ENCODE assay signal across 15 mouse cellular contexts in the genomic region with DNA sequence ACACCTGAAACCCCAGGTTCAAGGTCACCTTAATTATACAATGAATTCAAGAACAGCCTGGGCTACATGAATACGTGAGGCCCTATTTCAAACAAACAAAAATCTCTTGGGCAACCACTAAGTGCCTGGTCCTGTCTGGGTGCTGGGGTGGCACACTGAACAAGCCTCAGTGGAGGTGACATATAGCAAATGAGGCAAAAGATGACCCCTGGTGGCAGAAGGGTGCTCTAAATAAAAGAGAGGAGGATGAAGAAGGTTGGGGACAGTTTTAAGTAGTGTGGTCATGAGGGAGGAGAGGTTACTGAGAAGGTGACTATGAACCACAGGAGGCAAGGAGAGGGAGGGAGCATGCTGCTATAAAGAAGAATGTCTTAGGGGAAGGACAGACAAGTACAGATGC. TPM values are rescaled to one million over a fixed set of nuclear protein-coding genes. Genes with fewer than 3 reads are reported as not detected.
DNase-seq lines count a peak whose midpoint lies in the region; ATAC-seq and TF ChIP-seq lines count a peak whose summit lies in the region.
"Had no signal": no experiment of that assay in that cellular context is flagged by ENCODE, and none has a peak within 500 bp of the region (broad histone marks: within the 10 kb centered on the region; RNA-seq: fewer than 3 reads in every experiment).

No protein-coding gene starts in this region.

- H3K9me3 ChIP-seq in limb, embryonic 12.5 days: no peaks in the 10 kb centered on the region
- H3K9me3 ChIP-seq in limb, embryonic 10.5 days (replicated peaks): no peaks in the 10 kb centered on the region
- H3K9me3 ChIP-seq: embryonic facial prominence, embryonic 15.5 days; forebrain, embryonic 10.5 days; midbrain, embryonic 13.5 days had no signal

- no peak overlapping the region for H3K9ac ChIP-seq in heart, adult 2 months (ENCODE audit: low read depth, low read length)
- no peak overlapping the region for H3K9ac ChIP-seq in limb, embryonic 12.5 days (replicated peaks)
- H3K9ac ChIP-seq: embryonic facial prominence, embryonic 15.5 days; midbrain, embryonic 13.5 days had no signal

- WGBS in heart, adult 2 months: 93% methylated on average over 1 of the region's 1 CpGs
- 86% methylated on average over 1 of the region's 1 CpGs for WGBS in limb, embryonic 12.5 days
- 88% methylated on average over 1 of the region's 1 CpGs for WGBS in limb, embryonic 10.5 days

- no peak for TF ChIP-seq POLR2A in heart, adult 2 months (IDR thresholded peaks at IDR 0.05; ENCODE audit: insufficient read depth, low read depth, low read length)

- H3K27ac ChIP-seq in heart, adult 2 months: no peak overlapping the region
- 0 out of 2 replicates have a peak overlapping the region, but pooled peaks have one; percentile 17 for H3K27ac ChIP-seq in limb, embryonic 12.5 days
- H3K27ac ChIP-seq in limb, embryonic 10.5 days: no peak overlapping the region
- H3K27ac ChIP-seq: embryonic facial prominence, embryonic 15.5 days; forebrain, embryonic 10.5 days; midbrain, embryonic 13.5 days had no signal

- no peaks in the 10 kb centered on the region; the same call in 1 of the 2 replicates for H3K36me3 ChIP-seq in heart, adult 2 months (ENCODE audit: control insufficient read depth, insufficient read depth, low read length)
- H3K36me3 ChIP-seq in limb, embryonic 12.5 days: peaks cover 12% of the 10 kb centered on the region
- H3K36me3 ChIP-seq in limb, embryonic 10.5 days: peaks cover 17% of the 10 kb centered on the region
- H3K36me3 ChIP-seq: embryonic facial prominence, embryonic 15.5 days; midbrain, embryonic 13.5 days had no signal

- no peak for ATAC-seq in limb, embryonic 12.5 days (ENCODE audit: insufficient number of reproducible peaks, insufficient read depth, low FRiP score, low TSS enrichment, low read depth)
- 0 out of 2 replicates have a peak, but pooled peaks have one; percentile 27 for ATAC-seq in common myeloid progenitor, adult 5-6 weeks (replicated peaks; ENCODE audit: low read depth, poor library complexity, severe bottlenecking)
- ATAC-seq: inflammation-experienced regulatory T-cells, adult 6 months; midbrain, embryonic 13.5 days had no signal

- H3K27me3 ChIP-seq in heart, adult 2 months (ENCODE audit: control insufficient read depth, insufficient read depth, low read length): no peaks in the 10 kb centered on the region
- no peaks in the 10 kb centered on the region for H3K27me3 ChIP-seq in limb, embryonic 12.5 days
- no peaks in the 10 kb centered on the region for H3K27me3 ChIP-seq in limb, embryonic 10.5 days (ENCODE audit: low read depth, poor library complexity, severe bottlenecking)
- H3K27me3 ChIP-seq: embryonic facial prominence, embryonic 15.5 days; midbrain, embryonic 13.5 days had no signal

- intact Hi-C loops in heart, adult 2 months (cut with DNase I): no loop called here

- H3K4me3 ChIP-seq in heart, adult 2 months: no peak overlapping the region
- H3K4me3 ChIP-seq in limb, embryonic 12.5 days (replicated peaks): no peak overlapping the region
- no peak overlapping the region for H3K4me3 ChIP-seq in limb, embryonic 10.5 days
- H3K4me3 ChIP-seq: embryonic facial prominence, embryonic 15.5 days; forebrain, embryonic 10.5 days; midbrain, embryonic 13.5 days had no signal

- no peak for TF ChIP-seq EP300 in heart, adult 2 months (IDR thresholded peaks at IDR 0.05; ENCODE audit: insufficient read depth, low read depth, low read length)

- peaks cover 13% of the 10 kb centered on the region for H3K4me1 ChIP-seq in heart, adult 2 months (ENCODE audit: control insufficient read depth, insufficient read depth, low read length)
- peaks cover 82% of the 10 kb centered on the region for H3K4me1 ChIP-seq in limb, embryonic 12.5 days (replicated peaks)
- H3K4me1 ChIP-seq in limb, embryonic 10.5 days: peaks cover 79% of the 10 kb centered on the region

- no peaks in the 10 kb centered on the region; the same call in 1 of the 2 replicates for H3K79me2 ChIP-seq in heart, adult 2 months (replicated peaks; ENCODE audit: control insufficient read depth, insufficient read depth, low read length)

- no peak for DNase-seq in heart, adult 2 months
- no peak for DNase-seq in heart, adult 9 months (ENCODE audit: low spot score in 2 of 2)
- no peak for DNase-seq in limb, embryonic 10.5 days (ENCODE audit: low spot score)
- DNase-seq in 416B (ENCODE audit: low read depth): peak; percentile 38
- DNase-seq in right cerebral cortex, postnatal 10 days (ENCODE audit: low spot score in 2 of 2): no peak
- DNase-seq in frontal cortex, postnatal 25 days (ENCODE audit: low spot score in 2 of 2): no peak
- DNase-seq: cerebellum, postnatal 10 days; embryo, embryonic 11 days had no signal

- TF ChIP-seq CTCF in heart, adult 2 months (IDR thresholded peaks at IDR 0.05): peak; percentile 46

- no peak overlapping the region for H3K4me2 ChIP-seq in limb, embryonic 12.5 days
- H3K4me2 ChIP-seq: embryonic facial prominence, embryonic 15.5 days; midbrain, embryonic 13.5 days had no signal

RNA-seq across cellular contexts. Expression of a gene that starts 37.8 kb away (rescaled TPM):
- 10 to 100 TPM in 1 of 2 experiments, 1 to 10 TPM in 1; 8.8 to 10.0 TPM for total RNA-seq in heart, adult 2 months (2021)
- polyA plus RNA-seq in heart, adult 2 months (2012; rRNA removed): 10.6 and 17.7 TPM in 2 replicates
- polyA plus RNA-seq in limb, embryonic 12.5 days (2016; fragmentation: Nextera tagmentation; extraction: Ambion mirVana): 49.3 and 58.3 TPM in 2 replicates
- polyA plus RNA-seq in limb, embryonic 10.5 days (2016; fragmentation: Nextera tagmentation; extraction: Ambion mirVana): 36.3 and 40.0 TPM in 2 replicates
- total RNA-seq in common myeloid progenitor, adult 5-6 weeks (2017): not detected in 2 replicates
- total RNA-seq: MEL had no signal
